Mouse (Mus musculus) stomach, embryonic 14.5 days (tissue): Measurements from ENCODE around the gene Lsamp. TPM values are rescaled to one million over a fixed set of nuclear protein-coding genes. Genes with fewer than 3 reads are reported as not detected.

Experiments used
- ATAC-seq: fragments of 200-750 bp; cut with Nextera tagmentation; 2 replicates; pipeline ENCODE4 v1.8.0; 2017; ENCODE audit warnings: low read depth, moderate TSS enrichment; ENCODE audit not compliant: insufficient number of reproducible peaks, insufficient read depth, low FRiP score
- H3K27ac ChIP-seq: fragments of 300-500 bp; sonication (generic); 2 replicates; pipeline ENCODE4 v1.5.1; 2014; ENCODE audit warnings: mild to moderate bottlenecking, low read length, moderate library complexity, mixed read lengths
- H3K27me3 ChIP-seq: fragments of 300-500 bp; sonication (generic); 2 replicates; pipeline ENCODE4 v1.6.1; 2014; ENCODE audit warnings: low read length, control low read depth, mixed read lengths; ENCODE audit not compliant: control insufficient read depth, insufficient read depth
- H3K36me3 ChIP-seq: fragments of 300-500 bp; sonication (generic); 2 replicates; pipeline ENCODE4 v1.6.1; 2014; ENCODE audit warnings: mild to moderate bottlenecking, control low read depth, low read length, moderate library complexity, mixed read lengths; ENCODE audit not compliant: control insufficient read depth, insufficient read depth
- H3K4me1 ChIP-seq: fragments of 300-500 bp; sonication (generic); 2 replicates; pipeline ENCODE4 v1.6.1; 2014; ENCODE audit warnings: low read length, control low read depth, mixed read lengths; ENCODE audit not compliant: control insufficient read depth, insufficient read depth
- H3K4me2 ChIP-seq: fragments of 300-500 bp; sonication (generic); replicated peaks from 2 replicates; pipeline ENCODE4 v1.6.1; 2014; ENCODE audit warnings: low read depth, low read length, control low read depth
- H3K4me3 ChIP-seq: fragments of 300-500 bp; sonication (generic); 2 replicates; pipeline ENCODE4 v1.5.1; 2014; ENCODE audit warnings: low read depth, low read length, control low read depth
- H3K9ac ChIP-seq: fragments of 300-500 bp; sonication (generic); replicated peaks from 2 replicates; pipeline ENCODE4 v1.6.1; 2014; ENCODE audit warnings: low read depth, mild to moderate bottlenecking, control low read depth, low read length, moderate library complexity, mixed read lengths
- H3K9me3 ChIP-seq: fragments of 300-500 bp; sonication (generic); 2 replicates; pipeline ENCODE4 v1.6.1; 2016; ENCODE audit warnings: low read depth, low read length, control low read depth; ENCODE audit not compliant: control insufficient read depth
- WGBS: fragments of 180-500 bp; shearing (Covaris S2); extraction: QIAGEN DNeasy Blood & Tissue Kit; methylation state at CpG from one replicate; pipeline ENCODE4 v1.1.7; 2014; 5-methylcytosine and 5-hydroxymethylcytosine counted together
- polyA plus RNA-seq: library from polyadenylated mRNA; unstranded; fragments of >200 nt; fragmentation: Nextera tagmentation; extraction: Ambion mirVana; gene quantifications from 2 replicates; pipeline ENCODE4 v1.2.1, GENCODE M21; 2014

Gene Lsamp
- polyA plus RNA-seq, 1 experiment from 2014 or later = 15.6 TPM

- Histone ChIP-seq H3K9me3 (no peaks in the 10 kb centered on the region), H3K27ac (no peak overlapping the region), H3K27me3 (no peaks in the 10 kb centered on the region), H3K4me1 (no peaks in the 10 kb centered on the region), H3K9ac (no peak overlapping the region), H3K36me3 (no peaks in the 10 kb centered on the region), H3K4me2 (no peak overlapping the region), H3K4me3 (no peak overlapping the region)
- 60% methylated on average over 2 of the region's 2 CpGs for WGBS
- no peak for ATAC-seq
These were observed 1916.6 kb downstream of the Lsamp start for GRCm38 (mm10) chr16:41900783-41901182.

- no peak overlapping the region for H3K9ac ChIP-seq
- no peaks in the 10 kb centered on the region for H3K4me1 ChIP-seq
- H3K9me3 ChIP-seq = no peaks in the 10 kb centered on the region
- H3K4me2 ChIP-seq = no peak overlapping the region
- no peak for ATAC-seq
- no peak overlapping the region for H3K27ac ChIP-seq
- H3K4me3 ChIP-seq = no peak overlapping the region
- H3K27me3 ChIP-seq = no peaks in the 10 kb centered on the region
- 69% methylated on average over 3 of the region's 3 CpGs for WGBS
- H3K36me3 ChIP-seq = no peaks in the 10 kb centered on the region
These were observed 1919.5 kb downstream of the Lsamp start for GRCm38 (mm10) chr16:41903654-41904053.

- Histone ChIP-seq H3K9ac (no peak overlapping the region), H3K4me3 (no peak overlapping the region), H3K36me3 (no peaks in the 10 kb centered on the region), H3K9me3 (no peaks in the 10 kb centered on the region), H3K27me3 (no peaks in the 10 kb centered on the region), H3K4me1 (no peaks in the 10 kb centered on the region), H3K4me2 (no peak overlapping the region), H3K27ac (no peak overlapping the region)
- 60% methylated on average over 4 of the region's 4 CpGs for WGBS
- no peak for ATAC-seq
These were observed 1928.5 kb downstream of the Lsamp start for GRCm38 (mm10) chr16:41912584-41913193.

DNA sequence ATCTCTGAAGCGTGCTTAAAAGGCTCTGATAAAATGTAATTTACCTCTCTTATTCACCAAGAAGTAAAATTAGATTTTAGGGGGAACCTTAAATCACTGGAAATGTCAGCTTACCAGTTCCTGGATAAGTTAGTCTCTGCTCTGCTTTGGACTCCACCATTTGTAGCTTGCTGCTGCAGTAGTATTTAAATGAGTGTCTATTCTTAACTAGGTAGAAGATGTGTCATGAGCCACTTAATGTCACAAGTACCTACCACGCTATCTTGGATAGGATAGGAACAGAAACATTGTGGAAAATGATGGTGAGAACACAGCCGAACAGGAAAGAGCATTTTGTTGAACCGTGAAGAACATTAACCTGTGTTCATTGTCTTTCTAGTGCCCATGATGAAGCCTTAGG lies 1929.2 kb downstream of the Lsamp start:
- no peaks in the 10 kb centered on the region for H3K4me1 ChIP-seq
- H3K4me3 ChIP-seq = no peak overlapping the region
- no peaks in the 10 kb centered on the region for H3K9me3 ChIP-seq
- no peak overlapping the region for H3K4me2 ChIP-seq
- WGBS = 88% methylated on average over 4 of the region's 4 CpGs
- no peak overlapping the region for H3K27ac ChIP-seq
- H3K9ac ChIP-seq = no peak overlapping the region
- H3K36me3 ChIP-seq = no peaks in the 10 kb centered on the region
- ATAC-seq = no peak
- no peaks in the 10 kb centered on the region for H3K27me3 ChIP-seq

DNA sequence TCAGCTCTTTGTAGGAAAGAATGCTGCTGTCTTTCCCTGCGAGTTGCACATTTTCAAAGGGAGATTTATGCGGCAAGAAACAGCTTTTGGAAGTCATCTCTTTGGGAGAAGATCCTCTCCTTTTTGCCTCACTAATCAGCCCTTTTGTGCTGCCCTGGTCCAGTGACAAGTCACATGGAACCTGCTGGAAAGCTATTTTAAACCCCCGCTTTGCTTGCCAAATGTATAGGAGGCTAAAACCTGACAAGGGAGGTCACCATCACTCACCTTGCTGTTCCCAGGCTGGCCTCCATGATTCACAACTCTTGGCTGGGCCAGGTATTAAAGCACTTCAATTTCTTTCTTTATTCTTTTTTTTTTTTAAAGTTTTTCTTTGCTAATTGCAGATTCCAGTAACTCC lies 1932.2 kb downstream of the Lsamp start:
- Histone ChIP-seq H3K36me3 (no peaks in the 10 kb centered on the region), H3K9ac (no peak overlapping the region), H3K4me1 (no peaks in the 10 kb centered on the region), H3K4me3 (no peak overlapping the region), H3K4me2 (no peak overlapping the region), H3K9me3 (no peaks in the 10 kb centered on the region), H3K27ac (no peak overlapping the region), H3K27me3 (no peaks in the 10 kb centered on the region)
- no peak for ATAC-seq
- 76% methylated on average over 3 of the region's 3 CpGs for WGBS

- Histone ChIP-seq H3K9ac (no peak overlapping the region), H3K4me2 (no peak overlapping the region), H3K27ac (no peak overlapping the region), H3K9me3 (no peaks in the 10 kb centered on the region), H3K4me3 (no peak overlapping the region), H3K27me3 (no peaks in the 10 kb centered on the region), H3K36me3 (no peaks in the 10 kb centered on the region), H3K4me1 (no peaks in the 10 kb centered on the region)
- no peak for ATAC-seq
- 63% methylated on average over 6 of the region's 6 CpGs for WGBS
These were observed 1933.1 kb downstream of the Lsamp start for GRCm38 (mm10) chr16:41917057-41917821.

- Histone ChIP-seq H3K27ac (no peak overlapping the region), H3K9ac (no peak overlapping the region), H3K4me2 (no peak overlapping the region), H3K36me3 (no peaks in the 10 kb centered on the region), H3K4me3 (no peak overlapping the region), H3K27me3 (no peaks in the 10 kb centered on the region), H3K4me1 (no peaks in the 10 kb centered on the region), H3K9me3 (no peaks in the 10 kb centered on the region)
- ATAC-seq = no peak
- WGBS = 86% methylated on average over 4 of the region's 4 CpGs
These were observed 1945.4 kb downstream of the Lsamp start for GRCm38 (mm10) chr16:41929546-41929945.

- H3K36me3 ChIP-seq = no peaks in the 10 kb centered on the region
These were observed 1951.5 kb downstream of the Lsamp start for GRCm38 (mm10) chr16:41935701-41936100.

More at GRCm38 (mm10) chr16:41935701-41936100, 1951.5 kb downstream of the Lsamp start:
- Histone ChIP-seq H3K27ac (no peak overlapping the region), H3K9ac (no peak overlapping the region), H3K27me3 (no peaks in the 10 kb centered on the region), H3K9me3 (no peaks in the 10 kb centered on the region), H3K4me2 (no peak overlapping the region), H3K4me1 (no peaks in the 10 kb centered on the region), H3K4me3 (no peak overlapping the region)
- WGBS = 51% methylated on average over 2 of the region's 2 CpGs
- no peak for ATAC-seq
